Mouse (Mus musculus): ENCODE measurements around the gene Gm49387. TPM values are rescaled to one million over a fixed set of nuclear protein-coding genes. Genes with fewer than 3 reads are reported as not detected.
"Not testable (repeated sequence)": the region's sequence is repeated elsewhere in the genome, so short reads cannot be mapped to it uniquely, and the experiment has no call there.

Gm49387 gene
- polyA plus RNA-seq, 1 experiment from 2014 or later: not detected

GRCm38 (mm10) chr14:31617997-31618396, 22.7 kb downstream of the Gm49387 start:
- no peak for DNase-seq (ENCODE audit: low spot score)

GRCm38 (mm10) chr14:31617204-31617603, 23.5 kb downstream of the Gm49387 start:
- H3K36me3 ChIP-seq (ENCODE audit: insufficient read depth, low read length): 0 out of 2 replicates have a peak, but pooled peaks cover 7% of the 10 kb centered on the region
- no peak for TF ChIP-seq CTCF (IDR thresholded peaks at IDR 0.05; ENCODE audit: low read depth)
- no peaks in the 10 kb centered on the region for H3K4me1 ChIP-seq (replicated peaks; ENCODE audit: insufficient read depth, low read length)
- 85% methylated on average over 9 of the region's 9 CpGs for WGBS
- no peak overlapping the region for H3K4me2 ChIP-seq (ENCODE audit: low read length)
- no peak overlapping the region for H3K9ac ChIP-seq (ENCODE audit: low read depth, low read length)
- H3K27me3 ChIP-seq (ENCODE audit: insufficient read depth, low read length): no peaks in the 10 kb centered on the region
- no peaks in the 10 kb centered on the region for H3K9me3 ChIP-seq (replicated peaks; ENCODE audit: low read length)
- DNase-seq (ENCODE audit: low spot score) (no peak), ATAC-seq (replicated peaks; ENCODE audit: low FRiP score, low read depth) (no peak)
- no peak overlapping the region for H3K27ac ChIP-seq
- no peak overlapping the region for H3K4me3 ChIP-seq (replicated peaks; ENCODE audit: low read depth, low read length)

More at GRCm38 (mm10) chr14:31617997-31618396, 22.7 kb downstream of the Gm49387 start:
- H3K4me1 ChIP-seq (replicated peaks; ENCODE audit: insufficient read depth, low read length): no peaks in the 10 kb centered on the region
- H3K36me3 ChIP-seq (ENCODE audit: insufficient read depth, low read length): 0 out of 2 replicates have a peak, but pooled peaks cover 4% of the 10 kb centered on the region
- no peaks in the 10 kb centered on the region for H3K27me3 ChIP-seq (ENCODE audit: insufficient read depth, low read length)
- H3K27ac ChIP-seq: no peak overlapping the region
- H3K9ac ChIP-seq (ENCODE audit: low read depth, low read length): no peak overlapping the region
- no peak overlapping the region for H3K4me2 ChIP-seq (ENCODE audit: low read length)
- no peak for ATAC-seq (replicated peaks; ENCODE audit: low FRiP score, low read depth)
- no peak for TF ChIP-seq CTCF (IDR thresholded peaks at IDR 0.05; ENCODE audit: low read depth)
- WGBS: 87% methylated on average over 3 of the region's 3 CpGs
- no peaks in the 10 kb centered on the region for H3K9me3 ChIP-seq (replicated peaks; ENCODE audit: low read length)
- H3K4me3 ChIP-seq (replicated peaks; ENCODE audit: low read depth, low read length): no peak overlapping the region

DNA sequence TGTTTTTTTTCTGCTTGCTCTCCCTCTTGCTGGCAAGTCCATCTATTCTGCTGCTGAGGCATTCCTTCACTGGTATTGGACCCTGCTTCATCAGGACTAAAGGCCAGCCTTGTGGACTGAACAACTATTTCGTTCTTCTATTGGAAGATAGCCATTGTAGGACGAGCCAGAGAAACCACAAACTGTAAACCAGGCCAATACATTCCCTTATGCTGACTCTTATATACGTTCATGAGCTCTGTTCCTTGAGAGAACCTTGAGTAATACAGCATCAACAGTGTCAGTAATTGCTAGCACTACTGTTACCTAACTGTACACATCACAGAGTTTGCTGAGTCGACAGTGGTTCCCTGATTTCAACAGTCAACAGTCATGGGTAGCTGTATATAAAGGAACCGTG, 27.0 kb downstream of the Gm49387 start:
- ATAC-seq (replicated peaks; ENCODE audit: low FRiP score, low read depth) (no peak), DNase-seq (ENCODE audit: low spot score) (no peak)
- WGBS: 78% methylated on average over 5 of the region's 5 CpGs
- no peak overlapping the region for H3K27ac ChIP-seq
- no peak for TF ChIP-seq CTCF (IDR thresholded peaks at IDR 0.05; ENCODE audit: low read depth)
- H3K4me1 ChIP-seq (replicated peaks; ENCODE audit: insufficient read depth, low read length): no peaks in the 10 kb centered on the region
- H3K4me3 ChIP-seq (replicated peaks; ENCODE audit: low read depth, low read length): no peak overlapping the region
- H3K9me3 ChIP-seq (replicated peaks; ENCODE audit: low read length): no peaks in the 10 kb centered on the region
- no peaks in the 10 kb centered on the region for H3K27me3 ChIP-seq (ENCODE audit: insufficient read depth, low read length)
- H3K36me3 ChIP-seq (ENCODE audit: insufficient read depth, low read length): 0 out of 2 replicates have a peak, but pooled peaks cover 7% of the 10 kb centered on the region
- no peak overlapping the region for H3K9ac ChIP-seq (ENCODE audit: low read depth, low read length)
- H3K4me2 ChIP-seq (ENCODE audit: low read length): no peak overlapping the region

- WGBS: 69% methylated on average over 4 of the region's 4 CpGs
- ATAC-seq (replicated peaks; ENCODE audit: low FRiP score, low read depth) (no peak), DNase-seq (ENCODE audit: low spot score) (no peak)
Measured at GRCm38 (mm10) chr14:31611986-31612385, 28.7 kb downstream of the Gm49387 start.

GRCm38 (mm10) chr14:31605514-31605913, 35.2 kb downstream of the Gm49387 start:
- ATAC-seq (replicated peaks; ENCODE audit: low FRiP score, low read depth) (no peak), DNase-seq (ENCODE audit: low spot score) (no peak)
- Histone ChIP-seq H3K4me2 (ENCODE audit: low read length) (no peak overlapping the region), H3K4me1 (replicated peaks; ENCODE audit: insufficient read depth, low read length) (no peaks in the 10 kb centered on the region), H3K9me3 (replicated peaks; ENCODE audit: low read length) (no peaks in the 10 kb centered on the region), H3K4me3 (replicated peaks; ENCODE audit: low read depth, low read length) (no peak overlapping the region), H3K27ac (no peak overlapping the region), H3K9ac (ENCODE audit: low read depth, low read length) (no peak overlapping the region), H3K27me3 (ENCODE audit: insufficient read depth, low read length) (no peaks in the 10 kb centered on the region), H3K36me3 (ENCODE audit: insufficient read depth, low read length) (no peaks in the 10 kb centered on the region)
- 50% methylated on average over 6 of the region's 6 CpGs for WGBS
- peak; percentile 50 for TF ChIP-seq CTCF (IDR thresholded peaks at IDR 0.05; ENCODE audit: low read depth)

More at GRCm38 (mm10) chr14:31611986-31612385, 28.7 kb downstream of the Gm49387 start:
- 0 out of 2 replicates have a peak, but pooled peaks cover 7% of the 10 kb centered on the region for H3K36me3 ChIP-seq (ENCODE audit: insufficient read depth, low read length)
- peak; percentile 39; the same call in 1 of the 2 replicates for TF ChIP-seq CTCF (IDR thresholded peaks at IDR 0.05; ENCODE audit: low read depth)
- H3K27ac ChIP-seq: no peak overlapping the region
- H3K4me2 ChIP-seq (ENCODE audit: low read length): no peak overlapping the region
- H3K27me3 ChIP-seq (ENCODE audit: insufficient read depth, low read length): no peaks in the 10 kb centered on the region
- no peaks in the 10 kb centered on the region for H3K4me1 ChIP-seq (replicated peaks; ENCODE audit: insufficient read depth, low read length)
- no peak overlapping the region for H3K9ac ChIP-seq (ENCODE audit: low read depth, low read length)
- H3K4me3 ChIP-seq (replicated peaks; ENCODE audit: low read depth, low read length): no peak overlapping the region
- H3K9me3 ChIP-seq (replicated peaks; ENCODE audit: low read length): no peaks in the 10 kb centered on the region

GRCm38 (mm10) chr14:31604916-31605315, 35.8 kb downstream of the Gm49387 start:
- DNase-seq (ENCODE audit: low spot score) (peak; percentile 71), ATAC-seq (replicated peaks; ENCODE audit: low FRiP score, low read depth) (no peak)
- WGBS: 73% methylated on average over 5 of the region's 5 CpGs

DNA sequence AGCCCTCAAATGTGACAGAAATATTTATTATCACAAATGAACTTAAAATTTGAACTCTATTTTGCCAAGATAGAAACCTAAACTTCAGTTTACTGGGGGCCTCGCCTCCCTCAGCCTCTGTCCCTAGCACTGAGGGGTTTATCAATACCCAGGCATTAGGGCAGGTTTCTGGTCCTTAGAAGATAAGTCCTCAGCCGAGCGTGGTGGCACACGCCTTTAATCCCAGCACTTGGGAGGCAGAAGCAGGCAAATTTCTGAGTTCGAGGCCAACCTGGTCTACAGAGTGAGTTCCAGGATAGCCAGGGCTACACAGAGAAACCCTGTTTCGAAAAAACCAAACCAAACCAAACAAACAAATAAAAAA, 38.1 kb downstream of the Gm49387 start:
- H3K36me3 ChIP-seq (ENCODE audit: insufficient read depth, low read length); DNase-seq (ENCODE audit: low spot score); H3K27ac ChIP-seq; H3K4me2 ChIP-seq (ENCODE audit: low read length); H3K27me3 ChIP-seq (ENCODE audit: insufficient read depth, low read length); ATAC-seq (replicated peaks; ENCODE audit: low FRiP score, low read depth); H3K9me3 ChIP-seq (replicated peaks; ENCODE audit: low read length); H3K4me3 ChIP-seq (replicated peaks; ENCODE audit: low read depth, low read length); H3K9ac ChIP-seq (ENCODE audit: low read depth, low read length); H3K4me1 ChIP-seq (replicated peaks; ENCODE audit: insufficient read depth, low read length): not testable (repeated sequence)
- 85% methylated on average over 6 of the region's 6 CpGs for WGBS

More at GRCm38 (mm10) chr14:31604916-31605315, 35.8 kb downstream of the Gm49387 start:
- H3K27ac ChIP-seq: no peak overlapping the region
- no peaks in the 10 kb centered on the region for H3K27me3 ChIP-seq (ENCODE audit: insufficient read depth, low read length)
- H3K36me3 ChIP-seq (ENCODE audit: insufficient read depth, low read length): no peaks in the 10 kb centered on the region
- TF ChIP-seq CTCF (IDR thresholded peaks at IDR 0.05; ENCODE audit: low read depth): peak; percentile 71
- H3K4me3 ChIP-seq (replicated peaks; ENCODE audit: low read depth, low read length): no peak overlapping the region
- no peak overlapping the region for H3K4me2 ChIP-seq (ENCODE audit: low read length)
- H3K9me3 ChIP-seq (replicated peaks; ENCODE audit: low read length): no peaks in the 10 kb centered on the region
- no peaks in the 10 kb centered on the region for H3K4me1 ChIP-seq (replicated peaks; ENCODE audit: insufficient read depth, low read length)
- H3K9ac ChIP-seq (ENCODE audit: low read depth, low read length): no peak overlapping the region

Data from kidney, postnatal 0 days (tissue).